Mouse (Mus musculus) urinary bladder, adult 18-20 months (tissue): ENCODE measurements around the gene Shroom4.
"Not testable (repeated sequence)": the region's sequence is repeated elsewhere in the genome, so short reads cannot be mapped to it uniquely, and the experiment has no call there.

Experiments
- DNase-seq, 2 experiments: peaks; one replicate each; pipeline ENCODE4 v3.0.0; 2022; ENCODE audit warnings: low spot score in 2 of 2, mixed read lengths in 2 of 2

Shroom4 gene

DNA sequence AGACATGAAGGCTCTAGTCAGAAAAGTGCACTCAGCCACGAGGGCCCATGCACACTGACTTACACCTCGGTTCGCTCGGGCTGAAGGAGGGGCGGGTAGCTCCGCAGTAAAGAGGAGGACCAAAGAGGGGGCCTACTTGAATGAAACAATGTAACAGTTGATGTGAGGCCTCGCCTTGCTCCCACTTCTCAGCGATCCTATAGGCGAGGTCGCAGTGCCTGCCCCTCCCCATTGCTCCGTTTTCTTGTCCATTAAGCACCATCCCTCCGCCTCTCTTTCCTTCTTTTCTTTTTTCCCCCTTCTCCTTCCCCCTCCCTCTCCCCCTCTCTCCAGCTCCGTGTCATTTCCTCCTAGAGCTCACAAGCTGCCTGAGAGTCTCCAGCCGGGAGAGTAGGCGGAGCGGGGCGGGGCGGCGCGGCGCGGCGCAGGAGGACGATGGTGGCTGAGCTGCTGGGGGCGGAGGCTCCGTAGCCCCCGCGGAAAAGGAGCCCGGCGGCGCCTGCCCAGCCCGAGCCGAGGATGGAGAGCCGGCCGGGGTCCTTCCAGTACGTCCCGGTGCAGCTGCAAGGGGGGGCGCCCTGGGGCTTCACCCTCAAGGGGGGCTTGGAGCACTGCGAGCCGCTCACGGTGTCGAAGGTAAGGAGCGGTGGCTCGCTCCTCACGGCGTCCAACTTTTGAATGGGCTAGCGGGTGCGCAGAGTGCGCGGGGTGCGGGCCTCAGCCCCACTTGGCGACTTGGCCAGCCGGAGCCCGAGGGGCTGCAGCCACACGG, at the start of gene Shroom4:
Shroom4 (plus strand) TSS at position 229 of the 772 bp plus-strand sequence.
- DNase-seq = peak; percentile 8 to 35

GRCm38 (mm10) chrX:6356876-6357275, 42.8 kb upstream of the Shroom4 start:
- no peak for DNase-seq

DNA sequence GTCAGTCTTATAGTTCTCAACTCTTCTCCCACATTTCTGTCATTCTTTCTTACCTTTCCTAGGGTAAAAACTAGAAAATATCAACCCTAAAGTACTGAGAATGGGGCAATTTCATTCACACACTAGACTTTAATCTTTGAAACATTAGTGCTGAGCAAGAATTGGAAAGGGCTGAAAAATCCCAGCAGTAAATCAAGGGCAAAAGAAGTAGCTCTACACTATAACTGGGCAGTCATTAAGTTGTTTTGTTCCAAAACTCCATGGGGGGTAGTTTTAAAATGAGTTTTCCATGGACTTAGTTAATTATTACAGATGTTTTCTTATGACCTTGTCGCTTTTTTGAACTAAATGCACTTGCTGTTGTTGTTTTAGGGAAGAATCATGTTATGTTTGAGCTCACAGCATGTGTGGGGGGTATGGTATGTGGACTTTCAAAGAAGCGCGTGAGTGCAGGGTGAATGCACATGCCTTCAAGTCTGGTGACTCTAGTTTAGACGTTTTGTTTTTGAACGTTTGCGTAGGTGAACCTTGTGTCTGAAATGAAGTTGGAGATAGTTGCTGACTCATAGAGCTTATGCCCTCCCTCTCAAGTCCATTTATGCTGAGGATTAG, 42.0 kb upstream of the Shroom4 start:
- no peak for DNase-seq

GRCm38 (mm10) chrX:6368822-6369221, 30.8 kb upstream of the Shroom4 start:
- DNase-seq = no peak

DNA sequence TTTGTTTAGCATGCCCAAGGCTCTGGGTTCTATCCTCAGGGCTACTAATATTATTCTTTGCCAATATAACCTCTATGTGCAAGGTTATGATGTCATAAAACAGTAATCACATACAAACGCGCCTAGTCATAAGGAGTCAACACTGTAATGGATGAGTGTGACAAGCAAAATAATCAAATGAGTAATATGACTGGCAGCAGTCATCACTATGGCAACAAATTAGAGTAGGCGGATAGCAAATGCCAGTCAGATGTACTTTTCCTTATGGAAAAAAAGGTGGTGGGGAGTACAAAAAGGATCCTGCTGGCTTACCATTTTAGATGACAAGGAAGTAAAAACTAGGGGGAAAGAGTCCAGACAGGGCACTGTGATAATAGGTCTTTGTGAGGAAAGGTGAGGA, 28.9 kb upstream of the Shroom4 start:
- no peak for DNase-seq

DNA sequence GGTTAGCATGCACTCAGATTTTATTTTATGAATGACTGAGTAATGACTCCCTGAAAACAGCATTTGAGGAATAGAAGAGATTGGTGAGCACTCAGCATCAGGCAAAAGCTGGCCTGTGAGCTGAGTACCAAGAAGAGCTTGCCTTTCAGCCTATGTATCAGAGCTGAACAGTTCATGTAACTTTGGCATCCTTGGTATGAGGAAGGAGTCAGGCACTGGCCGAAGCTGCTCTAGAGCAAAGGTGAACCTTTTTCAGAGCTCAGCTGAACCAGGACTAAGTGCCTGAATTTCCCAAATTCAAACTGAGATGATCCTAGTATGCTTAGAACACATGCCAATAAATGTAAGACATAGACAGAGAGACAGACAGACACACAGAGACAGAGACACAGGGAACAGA, 5.8 kb upstream of the Shroom4 start:
- DNase-seq = no peak

- DNase-seq = no peak
Observed at GRCm38 (mm10) chrX:6399193-6399592, 461 bp upstream of the Shroom4 start.

- DNase-seq = peak in 1 of 2 experiments; percentile 21
Observed at GRCm38 (mm10) chrX:6400398-6401020, 855 bp downstream of the Shroom4 start.

DNA sequence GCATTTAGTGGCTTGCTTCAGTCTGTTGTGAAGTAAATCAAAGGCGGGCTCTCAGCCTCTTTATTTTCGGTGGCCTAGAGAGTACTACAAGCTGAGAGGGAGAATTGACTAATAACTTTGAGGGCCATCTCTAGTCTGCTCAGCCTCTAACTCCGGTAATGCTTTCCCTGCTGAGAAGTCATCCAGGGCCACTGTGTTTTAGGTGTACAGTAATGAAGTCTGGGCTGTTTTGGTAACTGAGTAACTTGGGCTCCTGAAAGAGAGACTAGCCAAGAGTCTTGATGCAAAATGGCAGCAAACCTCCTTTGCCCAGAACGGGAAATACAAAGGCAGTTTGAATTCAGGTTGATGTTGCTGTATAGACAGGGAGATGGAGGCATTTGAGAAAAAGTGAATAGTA, 3.3 kb downstream of the Shroom4 start:
- DNase-seq = no peak

DNA sequence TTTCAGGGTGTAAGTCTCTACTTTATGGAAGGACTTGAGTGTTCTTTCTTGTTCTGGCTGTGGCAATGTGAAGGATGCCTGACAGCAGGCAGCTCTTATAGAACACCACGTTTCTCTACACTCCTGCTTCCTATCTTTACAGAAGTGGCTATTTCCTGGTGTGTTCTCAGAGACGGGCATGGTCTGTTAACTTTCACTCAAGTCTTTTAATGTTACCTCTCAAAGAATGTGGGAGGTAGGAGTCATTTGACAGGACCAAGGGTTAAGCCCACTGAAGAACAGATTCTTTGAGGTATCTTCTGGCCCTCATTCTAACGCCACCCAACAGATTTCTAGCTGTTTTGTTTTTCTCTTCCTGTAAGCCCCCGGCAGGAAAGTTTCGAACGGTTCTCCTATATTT, 9.5 kb downstream of the Shroom4 start:
- DNase-seq = no peak

DNA sequence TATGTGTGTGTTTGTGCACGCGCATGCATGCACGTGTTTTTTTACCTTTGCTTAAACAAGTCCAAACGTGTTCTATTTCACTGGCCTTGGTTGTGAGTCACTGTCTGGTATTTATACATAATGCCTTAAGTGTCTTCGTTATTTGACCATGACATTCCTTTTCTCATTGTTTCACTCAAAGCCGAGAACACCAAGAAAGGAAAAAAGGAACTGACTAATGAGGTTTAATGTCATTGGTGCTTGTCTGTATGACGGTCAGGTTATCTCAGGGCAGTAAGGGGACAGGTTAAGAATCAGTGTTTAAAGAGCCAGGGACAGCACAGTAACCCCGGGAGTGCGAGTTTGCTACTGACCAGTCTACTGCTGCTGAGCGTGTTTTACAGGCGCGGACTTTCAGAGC, 15.8 kb downstream of the Shroom4 start:
- no peak for DNase-seq

DNA sequence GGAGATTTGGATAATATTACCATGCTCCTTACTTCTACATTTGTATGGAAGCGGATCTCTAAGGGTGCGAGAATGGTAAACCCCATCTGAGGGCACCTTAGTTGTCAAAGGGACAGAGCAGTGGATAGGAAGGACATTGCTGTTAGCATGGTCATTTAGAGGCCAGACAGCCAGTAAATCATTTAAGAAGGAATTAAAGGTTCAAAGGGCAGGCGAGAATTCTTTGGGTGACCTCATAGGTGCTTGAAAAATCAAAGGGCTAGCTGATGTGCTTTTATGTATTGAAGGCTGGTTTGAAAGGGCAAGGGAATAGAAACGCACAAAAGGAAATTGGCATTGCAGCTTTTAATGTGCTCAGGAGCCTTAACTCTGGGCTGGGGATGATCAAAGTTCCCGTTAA, 16.3 kb downstream of the Shroom4 start:
- DNase-seq = no peak

- DNase-seq = no peak
Observed at GRCm38 (mm10) chrX:6418140-6418539, 18.5 kb downstream of the Shroom4 start.

- no peak for DNase-seq
Observed at GRCm38 (mm10) chrX:6435260-6435659, 35.6 kb downstream of the Shroom4 start.

GRCm38 (mm10) chrX:6446422-6446821, 46.8 kb downstream of the Shroom4 start:
- no peak for DNase-seq

- DNase-seq = no peak
Observed at GRCm38 (mm10) chrX:6448001-6448400, 48.3 kb downstream of the Shroom4 start.

- DNase-seq = no peak
Observed at GRCm38 (mm10) chrX:6453220-6453619, 53.6 kb downstream of the Shroom4 start.

- DNase-seq = not testable (repeated sequence)
Observed at GRCm38 (mm10) chrX:6469251-6469650, 69.6 kb downstream of the Shroom4 start.

DNA sequence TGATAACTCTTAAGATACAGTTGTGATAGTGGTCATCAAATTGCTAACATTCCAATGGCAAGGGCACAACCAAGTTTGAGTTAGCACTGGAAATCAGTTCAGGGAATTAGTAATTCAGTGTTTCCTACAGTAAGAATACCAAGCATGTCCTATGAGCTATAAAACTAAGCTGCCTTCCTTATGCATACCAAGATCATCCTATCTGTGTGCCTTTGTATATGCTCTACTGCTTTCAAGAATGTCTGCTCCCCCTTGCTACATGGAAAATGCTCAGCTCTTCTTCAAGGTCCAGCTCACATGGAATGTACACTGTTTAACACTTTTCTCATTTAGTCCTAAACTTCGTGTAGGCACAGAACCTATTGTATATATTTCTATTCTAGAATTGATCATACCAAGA, 72.9 kb downstream of the Shroom4 start:
- DNase-seq = not testable (repeated sequence)

DNA sequence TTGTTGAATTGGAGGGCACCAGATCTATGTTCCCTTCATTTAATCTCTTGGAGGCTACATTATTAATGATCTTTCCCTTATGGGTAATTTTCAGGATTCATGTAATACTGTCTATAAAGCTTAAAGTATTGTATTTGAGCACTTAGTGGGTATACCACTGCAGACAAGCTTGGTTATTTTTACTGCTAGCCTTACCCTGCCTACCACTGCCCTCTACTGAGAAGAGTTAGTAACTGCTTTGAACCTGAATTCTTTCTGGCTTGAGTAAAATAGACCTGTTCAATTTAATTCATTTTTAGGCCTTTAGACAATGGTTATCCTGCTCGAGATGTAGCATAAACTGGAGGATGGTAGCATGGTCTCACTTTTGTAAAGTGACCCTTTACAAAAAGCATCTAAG, 75.5 kb downstream of the Shroom4 start:
- DNase-seq = no peak

- no peak for DNase-seq
Observed at GRCm38 (mm10) chrX:6482268-6482667, 82.6 kb downstream of the Shroom4 start.

DNA sequence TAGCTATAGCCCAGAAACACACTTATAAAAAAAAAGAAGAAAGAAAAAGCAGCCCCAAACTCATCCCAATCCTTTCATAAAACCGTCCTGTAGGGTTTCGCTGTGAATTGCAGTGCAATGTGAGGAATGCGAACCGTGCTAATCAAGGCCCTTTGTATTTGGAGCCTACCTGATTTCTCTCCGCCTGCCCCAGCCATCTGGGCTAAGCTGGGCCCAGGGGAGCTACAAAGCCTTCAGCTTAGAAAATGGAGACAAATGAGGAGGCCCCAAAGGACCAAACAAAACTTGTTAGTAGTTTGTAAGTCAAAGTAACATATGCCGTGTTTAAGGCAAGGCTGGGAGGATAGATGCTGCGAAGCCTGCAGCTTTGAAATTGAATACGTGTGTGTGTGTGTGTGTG, 84.2 kb downstream of the Shroom4 start:
- no peak for DNase-seq

DNA sequence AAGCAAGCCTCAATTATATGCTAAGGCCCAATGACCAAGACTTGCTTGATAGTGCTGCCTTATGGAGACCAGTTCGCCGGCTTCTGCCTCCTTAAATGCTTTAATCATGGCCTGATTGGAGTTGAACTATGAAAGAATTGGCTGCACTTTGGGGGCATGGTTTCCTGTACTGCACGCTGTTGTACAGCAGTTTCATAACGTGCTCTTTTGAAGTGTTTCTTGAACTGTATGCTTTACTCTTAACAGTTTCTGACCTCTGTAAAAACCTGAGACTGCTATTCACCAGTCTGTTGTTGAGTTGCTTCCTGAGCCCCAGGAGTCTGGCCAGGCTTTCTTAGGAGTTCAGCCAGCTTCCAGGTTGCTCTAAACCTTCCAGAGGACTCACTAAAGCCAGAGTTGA, 90.8 kb downstream of the Shroom4 start:
- DNase-seq = no peak
